Comparison of ENCODE assay signal across 23 mouse cellular contexts in genomic region chr16:4765852-4766251, GRCm38 (mm10). TPM values are rescaled to one million over a fixed set of nuclear protein-coding genes. Genes with fewer than 3 reads are reported as not detected.
DNase-seq lines count a peak whose midpoint lies in the region; ATAC-seq and TF ChIP-seq lines count a peak whose summit lies in the region.
"Had no signal": no experiment of that assay in that cellular context is flagged by ENCODE, and none has a peak within 500 bp of the region (broad histone marks: within the 10 kb centered on the region; RNA-seq: fewer than 3 reads in every experiment).

No protein-coding gene starts in this region.

- peaks cover 58% of the 10 kb centered on the region for H3K36me3 ChIP-seq in liver, adult 2 months (ENCODE audit: control insufficient read depth, insufficient read depth, low read length)
- peaks cover 68 to 80% of the 10 kb centered on the region in 2 experiments for H3K36me3 ChIP-seq in CH12.LX (replicated peaks in 1 of 2; ENCODE audit: control insufficient read depth in 1 of 2, insufficient read depth in 1 of 2, low read length in 1 of 2)
- peaks cover 27% of the 10 kb centered on the region for H3K36me3 ChIP-seq in stomach, postnatal 0 days (ENCODE audit: control insufficient read depth, insufficient read depth, low read length)

- ATAC-seq in stomach, postnatal 0 days (ENCODE audit: low FRiP score, low TSS enrichment): peak; percentile 18; the same call in 1 of the 2 replicates
- ATAC-seq: activated CD4-positive, CD25-positive, alpha-beta regulatory T cell, adult 4 months; forebrain, embryonic 13.5 days; forebrain, postnatal 0 days; Patski had no signal

- in situ Hi-C loops in CH12.LX (cut with MboI; ENCODE audit: low pct_ligation_motif_present, low pct_unique_long_range_greater_than_20kb, low sequenced_read_pairs): loop anchor here (25.0 kb wide), 1 partner anchor 96 kb away; no protein-coding TSS in a partner anchor

- TF ChIP-seq CTCF in liver, adult 2 months (IDR thresholded peaks at IDR 0.05; ENCODE audit: low read depth, low read length): 0 out of 2 replicates have a peak, but pooled peaks have one; percentile 10
- peak in 1 of 2 experiments; percentile 43; a peak in 2 of 4 replicates for TF ChIP-seq CTCF in CH12.LX (conservative IDR thresholded peaks at IDR 0.05 in 1 of 2, IDR thresholded peaks at IDR 0.05 in 1 of 2; ENCODE audit: low read depth in 2 of 2, low read length in 2 of 2)
- TF ChIP-seq CTCF in stomach, postnatal 0 days (IDR thresholded peaks at IDR 0.05; ENCODE audit: low read depth): peak; percentile 38

- peak; percentile 72 for DNase-seq in heart, adult 11 months
- no peak for DNase-seq in heart, adult 18-20 months
- DNase-seq in liver, adult 2 months (ENCODE audit: extremely low read depth, low read depth, low spot score): peak; percentile 43
- no peak for DNase-seq in liver
- no peak for DNase-seq in CH12.LX (ENCODE audit: extremely low read depth)
- no peak for DNase-seq in stomach, postnatal 0 days (ENCODE audit: low spot score)
- no peak for DNase-seq in heart, postnatal 25 days (ENCODE audit: low spot score)
- DNase-seq: adrenal gland, postnatal 14 days; cerebellum, adult 11-12 months; cerebellum, adult 9-11 months; cerebellum, postnatal 36 days; forebrain, postnatal 0 days; gastrocnemius, postnatal 36 days; heart, adult 2 months; heart, postnatal 14 days had no signal

- H3K79me2 ChIP-seq in liver, adult 2 months (ENCODE audit: control insufficient read depth, insufficient read depth, low read length): peaks cover under 1% of the 10 kb centered on the region; the same call in 1 of the 2 replicates
- H3K79me2 ChIP-seq in CH12.LX (replicated peaks; ENCODE audit: control insufficient read depth, extremely low read depth, insufficient read depth, poor library complexity, severe bottlenecking): no peaks in the 10 kb centered on the region

- TF ChIP-seq POLR2A in liver, adult 2 months (IDR thresholded peaks at IDR 0.05; ENCODE audit: extremely low read depth, insufficient read depth, low read length): no peak
- no peak; the same call in 1 of the 2 replicates for TF ChIP-seq POLR2A in CH12.LX (IDR thresholded peaks at IDR 0.05; ENCODE audit: low read depth, low read length)

- no peak overlapping the region for H3K9ac ChIP-seq in liver, adult 2 months (ENCODE audit: low read depth, low read length)
- H3K9ac ChIP-seq in CH12.LX (ENCODE audit: insufficient read depth, low read depth): no peak overlapping the region
- no peak overlapping the region for H3K9ac ChIP-seq in stomach, postnatal 0 days (ENCODE audit: low read length)
- H3K9ac ChIP-seq: forebrain, embryonic 13.5 days; forebrain, postnatal 0 days; heart, embryonic 15.5 days; hindbrain, embryonic 14.5 days had no signal

- no peaks in the 10 kb centered on the region for H3K27me3 ChIP-seq in liver, adult 2 months (ENCODE audit: control insufficient read depth, insufficient read depth, low read length)
- H3K27me3 ChIP-seq in CH12.LX (replicated peaks): no peaks in the 10 kb centered on the region
- no peaks in the 10 kb centered on the region for H3K27me3 ChIP-seq in stomach, postnatal 0 days (ENCODE audit: control insufficient read depth, insufficient read depth, low read length)
- H3K27me3 ChIP-seq: forebrain, embryonic 13.5 days; heart, embryonic 15.5 days; Patski had no signal

- no peak overlapping the region for H3K27ac ChIP-seq in liver, adult 2 months (replicated peaks; ENCODE audit: insufficient read depth, low read depth, low read length)
- no peak overlapping the region for H3K27ac ChIP-seq in CH12.LX (ENCODE audit: insufficient read depth, low read depth)
- no peak overlapping the region for H3K27ac ChIP-seq in stomach, postnatal 0 days (replicated peaks)
- H3K27ac ChIP-seq: embryonic facial prominence, embryonic 10.5 days; forebrain, embryonic 13.5 days; heart, adult 2 months; heart, embryonic 15.5 days; hindbrain, embryonic 10.5 days; hindbrain, embryonic 14.5 days had no signal

- H3K4me3 ChIP-seq in liver, adult 2 months (ENCODE audit: insufficient read depth, low read depth, low read length): no peak overlapping the region
- no peak overlapping the region for H3K4me3 ChIP-seq in CH12.LX (replicated peaks in 1 of 3; ENCODE audit: low read depth in 2 of 3, low read length in 2 of 3, poor library complexity in 1 of 3)
- no peak overlapping the region for H3K4me3 ChIP-seq in stomach, postnatal 0 days (ENCODE audit: low read depth, low read length)
- H3K4me3 ChIP-seq: embryonic facial prominence, embryonic 10.5 days; forebrain, embryonic 13.5 days; heart, adult 2 months; heart, embryonic 15.5 days; hindbrain, embryonic 10.5 days had no signal

- no peak overlapping the region for H3K4me2 ChIP-seq in CH12.LX (ENCODE audit: insufficient read depth, low read depth, poor library complexity, severe bottlenecking)
- H3K4me2 ChIP-seq in stomach, postnatal 0 days (replicated peaks; ENCODE audit: low read depth): no peak overlapping the region
- H3K4me2 ChIP-seq: forebrain, embryonic 13.5 days; heart, embryonic 11.5 days; heart, embryonic 15.5 days; hindbrain, embryonic 14.5 days had no signal

- 72% methylated on average over 2 of the region's 2 CpGs for WGBS in liver, adult 2 months
- 77% methylated on average over 2 of the region's 2 CpGs for WGBS in stomach, postnatal 0 days

- H3K9me3 ChIP-seq in CH12.LX (replicated peaks; ENCODE audit: low read length): no peaks in the 10 kb centered on the region
- no peaks in the 10 kb centered on the region for H3K9me3 ChIP-seq in stomach, postnatal 0 days (ENCODE audit: control insufficient read depth, low read length)
- H3K9me3 ChIP-seq: embryonic facial prominence, embryonic 10.5 days; forebrain, embryonic 13.5 days; heart, embryonic 15.5 days; hindbrain, embryonic 10.5 days had no signal

- intact Hi-C loops in heart, postnatal 25 days (cut with DNase I): loop anchor here (10.0 kb wide), 1 partner anchor 99 kb away; no protein-coding TSS in a partner anchor

- 0 out of 2 replicates have a peak, but pooled peaks cover 3% of the 10 kb centered on the region for H3K4me1 ChIP-seq in liver, adult 2 months (ENCODE audit: control insufficient read depth, insufficient read depth, low read length)
- peaks cover 11 to 46% of the 10 kb centered on the region in 2 experiments for H3K4me1 ChIP-seq in CH12.LX (ENCODE audit: control insufficient read depth in 1 of 2, insufficient read depth in 2 of 2)
- no peaks in the 10 kb centered on the region for H3K4me1 ChIP-seq in stomach, postnatal 0 days (replicated peaks; ENCODE audit: control insufficient read depth, insufficient read depth)
- H3K4me1 ChIP-seq: embryonic facial prominence, embryonic 10.5 days; forebrain, embryonic 13.5 days; hindbrain, embryonic 10.5 days had no signal

- peak; percentile 30 for TF ChIP-seq RAD21 in CH12.LX (IDR thresholded peaks at IDR 0.05; ENCODE audit: low read depth, low read length)

- dilution Hi-C loops in CH12.LX (cut with MboI; ENCODE audit: extremely low pct_ligation_motif_present, extremely low pct_unique_long_range_greater_than_20kb, low sequenced_read_pairs): no loop called here

- no peak for TF ChIP-seq EP300 in CH12.LX (IDR thresholded peaks at IDR 0.05; ENCODE audit: low read length)
- TF ChIP-seq EP300 in stomach, postnatal 0 days (optimal IDR thresholded peaks at IDR 0.05): no peak

TF ChIP-seq in CH12.LX, 34 proteins besides CTCF, POLR2A, EP300 and RAD21:
- no peak for TF ChIP-seq NELFE (IDR thresholded peaks at IDR 0.05; ENCODE audit: low read depth, low read length)
- TF ChIP-seq SMC3 (IDR thresholded peaks at IDR 0.05; ENCODE audit: low read depth, low read length): peak; percentile 32; the same call in 1 of the 2 replicates
- no peak for TF ChIP-seq HCFC1 (IDR thresholded peaks at IDR 0.05; ENCODE audit: low read depth, low read length)
- TF ChIP-seq POLR2AphosphoS2 (IDR thresholded peaks at IDR 0.05; ENCODE audit: low read depth, low read length): 0 out of 2 replicates have a peak, but pooled peaks have one; percentile 35
- no peak for TF ChIP-seq UBTF (IDR thresholded peaks at IDR 0.05; ENCODE audit: low read depth, low read length)
TF ChIP-seq in CH12.LX: peak in this region for 2.

RNA-seq across cellular contexts. Expression of gene Cdip1, which starts 24.2 kb away (rescaled TPM):
- total RNA-seq in heart, adult 18-20 months (2021): 10 to 100 TPM; 60.1 to 68.1 TPM
- 46.2 and 47.4 TPM in 2 replicates for total RNA-seq in liver, adult 2 months (2014; rRNA removed)
- polyA plus RNA-seq in liver, adult 2 months (2012; rRNA removed): 101 and 116 TPM in 2 replicates
- total RNA-seq in CH12.LX (2012; rRNA removed) (28.0 and 28.7 TPM in 2 replicates), CH12.LX (2014; rRNA removed) (20.0 and 22.3 TPM in 2 replicates)
- polyA plus RNA-seq in CH12.LX (2012; ENCODE audit: insufficient read length, low read depth): 18.5 and 22.2 TPM in 2 replicates
- 35.4 and 38.8 TPM in 2 replicates for polyA plus RNA-seq in stomach, postnatal 0 days (2015; fragmentation: Nextera tagmentation; extraction: Ambion mirVana)
- 10 to 100 TPM; 65.3 to 66.9 TPM for total RNA-seq in heart, postnatal 25 days (2021)

RNA-seq across cellular contexts. Expression of gene Hmox2, which starts 39.7 kb away (rescaled TPM):
- 10 to 100 TPM; 76.9 to 95.9 TPM for total RNA-seq in heart, adult 18-20 months (2021)
- total RNA-seq in liver, adult 2 months (2014; rRNA removed): 40.7 and 52.9 TPM in 2 replicates
- 25.4 and 28.3 TPM in 2 replicates for polyA plus RNA-seq in liver, adult 2 months (2012; rRNA removed)
- total RNA-seq in CH12.LX (2012; rRNA removed) (72.3 and 73.2 TPM in 2 replicates), CH12.LX (2014; rRNA removed) (74.0 and 80.4 TPM in 2 replicates)
- 91.9 and 121 TPM in 2 replicates for polyA plus RNA-seq in CH12.LX (2012; ENCODE audit: insufficient read length, low read depth)
- polyA plus RNA-seq in stomach, postnatal 0 days (2015; fragmentation: Nextera tagmentation; extraction: Ambion mirVana): 57.4 and 60.6 TPM in 2 replicates
- 10 to 100 TPM; 73.5 to 75.5 TPM for total RNA-seq in heart, postnatal 25 days (2021)

RNA-seq across cellular contexts. Expression of gene Nmral1, which starts 46.7 kb away (rescaled TPM):
- total RNA-seq in heart, adult 18-20 months (2021): 1 to 10 TPM; 2.0 to 3.0 TPM
- 10.0 and 11.2 TPM in 2 replicates for total RNA-seq in liver, adult 2 months (2014; rRNA removed)
- polyA plus RNA-seq in liver, adult 2 months (2012; rRNA removed): 4.8 and 7.8 TPM in 2 replicates
- total RNA-seq in CH12.LX (2012; rRNA removed): 20.0 and 20.3 TPM in 2 replicates
- total RNA-seq in CH12.LX (2014; rRNA removed): 2.4 and 3.6 TPM in 2 replicates
- polyA plus RNA-seq in CH12.LX (2012; ENCODE audit: insufficient read length, low read depth): 3.2 TPM in 2 replicates
- 15.5 and 17.2 TPM in 2 replicates for polyA plus RNA-seq in stomach, postnatal 0 days (2015; fragmentation: Nextera tagmentation; extraction: Ambion mirVana)
- 1 to 10 TPM; 2.4 to 2.7 TPM for total RNA-seq in heart, postnatal 25 days (2021)

Comparison
In these comparisons a context has a peak if more than half of its experiments do, and no peak if none do; other contexts are left out.
1. DNase-seq: peak in heart, adult 11 months (single experiment) and liver, adult 2 months (single experiment); none in heart, adult 18-20 months (0 of 2), liver (single experiment), CH12.LX (single experiment), stomach, postnatal 0 days (single experiment) and heart, postnatal 25 days (single experiment).